In genomic region chr3:149117684-149118056, GRCm38 (mm10) we compare ENCODE assay signal across 24 mouse cellular contexts.
A peak's percentile ranks its signal among the peaks of the same experiment; 100 is the strongest.
DNase-seq lines count a peak whose midpoint lies in the region; ATAC-seq and TF ChIP-seq lines count a peak whose summit lies in the region.
"Had no signal": no experiment of that assay in that cellular context is flagged by ENCODE, and none has a peak within 500 bp of the region (broad histone marks: within the 10 kb centered on the region; RNA-seq: fewer than 3 reads in every experiment).

No protein-coding gene starts in this region.

- TF ChIP-seq CTCF in heart, postnatal 0 days (IDR thresholded peaks at IDR 0.05; ENCODE audit: low read depth): no peak
- TF ChIP-seq CTCF in kidney, postnatal 0 days (IDR thresholded peaks at IDR 0.05; ENCODE audit: low read depth): no peak
- TF ChIP-seq CTCF in ES-Bruce4 (IDR thresholded peaks at IDR 0.05; ENCODE audit: low read depth, low read length): no peak

- peak; percentile 9; the same call in 1 of the 2 replicates for ATAC-seq in heart, postnatal 0 days (ENCODE audit: insufficient read depth, low read depth)
- ATAC-seq in kidney, postnatal 0 days (replicated peaks; ENCODE audit: low FRiP score, low read depth): no peak
- no peak for ATAC-seq in stomach, embryonic 15.5 days (ENCODE audit: insufficient read depth, low FRiP score, low read depth)
- ATAC-seq: CD4-positive, CD25-positive, alpha-beta regulatory T cell, adult 4 months; forebrain, embryonic 16.5 days; hindbrain, postnatal 0 days; midbrain, embryonic 16.5 days had no signal

- no peak overlapping the region for H3K4me3 ChIP-seq in heart, postnatal 0 days (ENCODE audit: low read depth, low read length)
- H3K4me3 ChIP-seq in kidney, postnatal 0 days (replicated peaks; ENCODE audit: low read depth, low read length): no peak overlapping the region
- H3K4me3 ChIP-seq in ES-Bruce4 (ENCODE audit: low read depth, low read length): no peak overlapping the region
- no peak overlapping the region for H3K4me3 ChIP-seq in stomach, embryonic 15.5 days (replicated peaks)
- H3K4me3 ChIP-seq: erythroblast, embryonic 14.5 days; hindbrain, embryonic 12.5 days; intestine, embryonic 15.5 days; layer of hippocampus, adult 2 months had no signal

- no peaks in the 10 kb centered on the region for H3K27me3 ChIP-seq in heart, postnatal 0 days (ENCODE audit: control insufficient read depth, insufficient read depth, low read length)
- no peaks in the 10 kb centered on the region for H3K27me3 ChIP-seq in kidney, postnatal 0 days (ENCODE audit: insufficient read depth, low read length)
- H3K27me3 ChIP-seq in ES-Bruce4 (ENCODE audit: control insufficient read depth, insufficient read depth, low read length, poor library complexity, severe bottlenecking): no peaks in the 10 kb centered on the region
- H3K27me3 ChIP-seq in stomach, embryonic 15.5 days (replicated peaks): no peaks in the 10 kb centered on the region
- H3K27me3 ChIP-seq: hindbrain, embryonic 12.5 days; intestine, embryonic 15.5 days had no signal

- no peak overlapping the region for H3K9ac ChIP-seq in heart, postnatal 0 days (replicated peaks; ENCODE audit: low read depth, low read length)
- H3K9ac ChIP-seq in kidney, postnatal 0 days (ENCODE audit: low read depth, low read length): no peak overlapping the region
- no peak overlapping the region for H3K9ac ChIP-seq in ES-Bruce4 (ENCODE audit: low read depth, poor library complexity, severe bottlenecking)
- H3K9ac ChIP-seq in stomach, embryonic 15.5 days: no peak overlapping the region
- H3K9ac ChIP-seq: hindbrain, embryonic 12.5 days; intestine, embryonic 15.5 days had no signal

- no peak overlapping the region for H3K4me2 ChIP-seq in heart, postnatal 0 days (ENCODE audit: low read depth, low read length)
- no peak overlapping the region for H3K4me2 ChIP-seq in kidney, postnatal 0 days (ENCODE audit: low read length)
- no peak overlapping the region for H3K4me2 ChIP-seq in stomach, embryonic 15.5 days
- H3K4me2 ChIP-seq: hindbrain, embryonic 12.5 days; intestine, embryonic 15.5 days; liver, embryonic 11.5 days; midbrain, embryonic 11.5 days had no signal

- H3K27ac ChIP-seq in heart, postnatal 0 days (ENCODE audit: low read depth): no peak overlapping the region
- peak overlapping the region; percentile 31; the same call in 1 of the 2 replicates for H3K27ac ChIP-seq in kidney, postnatal 0 days
- H3K27ac ChIP-seq in ES-Bruce4 (ENCODE audit: insufficient read depth, low read length): peak overlapping the region; percentile 79
- H3K27ac ChIP-seq in stomach, embryonic 15.5 days: peak overlapping the region; percentile 44; the same call in 1 of the 2 replicates
- H3K27ac ChIP-seq: hindbrain, embryonic 12.5 days; hindbrain, postnatal 0 days; intestine, embryonic 15.5 days; layer of hippocampus, adult 2 months had no signal

- WGBS in heart, postnatal 0 days: 82% methylated on average over 4 of the region's 4 CpGs
- WGBS in kidney, postnatal 0 days: 56% methylated on average over 4 of the region's 4 CpGs
- WGBS in stomach, embryonic 15.5 days: 79% methylated on average over 4 of the region's 4 CpGs

- TF ChIP-seq POLR2A in ES-Bruce4 (IDR thresholded peaks at IDR 0.05; ENCODE audit: insufficient read depth, low read length): no peak

- intact Hi-C loops in heart, postnatal 10 days (cut with DNase I): no loop called here

- no peak for TF ChIP-seq EP300 in heart, postnatal 0 days (IDR thresholded peaks at IDR 0.05; ENCODE audit: low read depth)
- TF ChIP-seq EP300 in ES-Bruce4 (IDR thresholded peaks at IDR 0.05; ENCODE audit: insufficient read depth, low read depth, low read length): no peak

- no peaks in the 10 kb centered on the region for H3K36me3 ChIP-seq in heart, postnatal 0 days (replicated peaks; ENCODE audit: control insufficient read depth, insufficient read depth, low read length)
- H3K36me3 ChIP-seq in kidney, postnatal 0 days (ENCODE audit: insufficient read depth, low read length): no peaks in the 10 kb centered on the region
- H3K36me3 ChIP-seq in ES-Bruce4 (ENCODE audit: control insufficient read depth, insufficient read depth, low read length, poor library complexity, severe bottlenecking): no peaks in the 10 kb centered on the region
- no peaks in the 10 kb centered on the region for H3K36me3 ChIP-seq in stomach, embryonic 15.5 days
- H3K36me3 ChIP-seq: hindbrain, embryonic 12.5 days; intestine, embryonic 15.5 days had no signal

- peaks cover 26% of the 10 kb centered on the region for H3K4me1 ChIP-seq in heart, postnatal 0 days (ENCODE audit: control insufficient read depth, insufficient read depth)
- H3K4me1 ChIP-seq in kidney, postnatal 0 days (replicated peaks; ENCODE audit: insufficient read depth, low read length): 0 out of 2 replicates have a peak, but pooled peaks cover 14% of the 10 kb centered on the region
- peaks cover 6% of the 10 kb centered on the region for H3K4me1 ChIP-seq in ES-Bruce4 (ENCODE audit: control insufficient read depth, insufficient read depth, low read length)
- 0 out of 2 replicates have a peak, but pooled peaks cover 5% of the 10 kb centered on the region for H3K4me1 ChIP-seq in stomach, embryonic 15.5 days
- H3K4me1 ChIP-seq: hindbrain, embryonic 12.5 days had no signal

- no peaks in the 10 kb centered on the region for H3K9me3 ChIP-seq in heart, postnatal 0 days (replicated peaks; ENCODE audit: control insufficient read depth, low read length)
- H3K9me3 ChIP-seq in kidney, postnatal 0 days (replicated peaks; ENCODE audit: low read length): no peaks in the 10 kb centered on the region
- no peaks in the 10 kb centered on the region for H3K9me3 ChIP-seq in ES-Bruce4 (replicated peaks; ENCODE audit: control insufficient read depth, insufficient read depth, low read length, poor library complexity, severe bottlenecking)
- H3K9me3 ChIP-seq in stomach, embryonic 15.5 days: no peaks in the 10 kb centered on the region
- H3K9me3 ChIP-seq: hindbrain, embryonic 12.5 days; intestine, embryonic 15.5 days had no signal

- DNase-seq in heart, postnatal 0 days (ENCODE audit: low spot score): no peak
- DNase-seq in heart, postnatal 10 days: no peak
- DNase-seq in kidney, postnatal 0 days (ENCODE audit: low spot score): no peak
- no peak for DNase-seq in kidney, adult 18-20 months
- no peak for DNase-seq in layer of hippocampus, adult 9-10 months (ENCODE audit: low spot score)
- DNase-seq: adrenal gland, postnatal 25 days; cerebellum, adult 11-12 months; cerebellum, adult 9-11 months; embryo, embryonic 11 days; layer of hippocampus, postnatal 36 days; left cerebral cortex, postnatal 4 days; right cerebral cortex, adult 18-20 months had no signal
